10 mouse cellular contexts compared by ENCODE assay signal in genomic region chr11:75140431-75140830, GRCm38 (mm10). TPM values are rescaled to one million over a fixed set of nuclear protein-coding genes. Genes with fewer than 3 reads are reported as not detected.
DNase-seq lines count a peak whose midpoint lies in the region; ATAC-seq and TF ChIP-seq lines count a peak whose summit lies in the region.
"Had no signal": no experiment of that assay in that cellular context is flagged by ENCODE, and none has a peak within 500 bp of the region (broad histone marks: within the 10 kb centered on the region; RNA-seq: fewer than 3 reads in every experiment).

No protein-coding gene starts in this region.

- TF ChIP-seq POLR2A in limb, embryonic 14.5 days (IDR thresholded peaks at IDR 0.05; ENCODE audit: borderline replicate concordance, extremely low read depth, insufficient read depth, insufficient read length): no peak

- ATAC-seq in heart, embryonic 12.5 days (ENCODE audit: insufficient number of reproducible peaks, low FRiP score): no peak
- no peak for ATAC-seq in limb, embryonic 14.5 days (ENCODE audit: low FRiP score, low read depth)

- DNase-seq in gastrocnemius, adult 18-20 months (ENCODE audit: low spot score): peak; percentile 75
- no peak for DNase-seq in gastrocnemius, postnatal 10 days
- peak; percentile 38 for DNase-seq in NIH3T3 (ENCODE audit: low read depth)
- DNase-seq in limb, embryonic 14.5 days (ENCODE audit: low spot score): no peak
- DNase-seq in frontal cortex, postnatal 10 days (ENCODE audit: low spot score in 2 of 2): no peak
- DNase-seq in adrenal gland, postnatal 25 days: no peak
- DNase-seq in embryo, embryonic 10 days (ENCODE audit: low spot score): no peak
- DNase-seq: B cell, adult 2 months had no signal

- no peak overlapping the region; the same call in 1 of the 2 replicates for H3K9ac ChIP-seq in heart, embryonic 12.5 days
- H3K9ac ChIP-seq in limb, embryonic 14.5 days (ENCODE audit: low read depth, low read length, severe bottlenecking): no peak overlapping the region
- H3K9ac ChIP-seq: hindbrain, embryonic 15.5 days had no signal

- H3K4me1 ChIP-seq in heart, embryonic 12.5 days (replicated peaks): peaks cover 69% of the 10 kb centered on the region
- H3K4me1 ChIP-seq in limb, embryonic 14.5 days (ENCODE audit: control insufficient read depth, insufficient read depth, low read length): peaks cover 73% of the 10 kb centered on the region

- no peaks in the 10 kb centered on the region for H3K27me3 ChIP-seq in heart, embryonic 12.5 days (replicated peaks)
- no peaks in the 10 kb centered on the region for H3K27me3 ChIP-seq in limb, embryonic 14.5 days (ENCODE audit: control insufficient read depth, insufficient read depth, low read length)
- H3K27me3 ChIP-seq: hindbrain, embryonic 15.5 days had no signal

- WGBS in heart, embryonic 12.5 days: 62% methylated on average over 5 of the region's 5 CpGs
- 55% methylated on average over 5 of the region's 5 CpGs for WGBS in limb, embryonic 14.5 days

- H3K27ac ChIP-seq in heart, embryonic 12.5 days (ENCODE audit: poor library complexity, severe bottlenecking): peak overlapping the region; percentile 93
- H3K27ac ChIP-seq in limb, embryonic 14.5 days (replicated peaks; ENCODE audit: low read depth, low read length): peak overlapping the region; percentile 78

- H3K9me3 ChIP-seq in heart, embryonic 12.5 days (replicated peaks): no peaks in the 10 kb centered on the region
- H3K9me3 ChIP-seq in limb, embryonic 14.5 days (ENCODE audit: control insufficient read depth, low read length): no peaks in the 10 kb centered on the region
- H3K9me3 ChIP-seq: hindbrain, embryonic 15.5 days had no signal

- peaks cover 24% of the 10 kb centered on the region for H3K36me3 ChIP-seq in heart, embryonic 12.5 days
- peaks cover 16% of the 10 kb centered on the region for H3K36me3 ChIP-seq in limb, embryonic 14.5 days (ENCODE audit: control insufficient read depth, insufficient read depth, low read length)

- no peak overlapping the region for H3K4me3 ChIP-seq in heart, embryonic 12.5 days
- no peak overlapping the region for H3K4me3 ChIP-seq in limb, embryonic 14.5 days (replicated peaks; ENCODE audit: low read length)
- H3K4me3 ChIP-seq: hindbrain, embryonic 15.5 days had no signal

- no peak overlapping the region for H3K4me2 ChIP-seq in heart, embryonic 12.5 days
- no peak overlapping the region for H3K4me2 ChIP-seq in limb, embryonic 14.5 days (replicated peaks; ENCODE audit: low read depth, low read length, severe bottlenecking)
- H3K4me2 ChIP-seq: hindbrain, embryonic 15.5 days had no signal

RNA-seq across cellular contexts. Expression of gene Hic1, which starts 28.9 kb away (rescaled TPM):
- 1 to 10 TPM; 1.8 to 6.6 TPM for total RNA-seq in gastrocnemius, adult 18-20 months (2021)
- total RNA-seq in gastrocnemius, postnatal 10 days (2021): 10 to 100 TPM; 21.1 to 27.1 TPM
- 13.3 and 13.8 TPM in 2 replicates for polyA plus RNA-seq in heart, embryonic 12.5 days (2016; fragmentation: Nextera tagmentation; extraction: Ambion mirVana)
- polyA plus RNA-seq in limb, embryonic 14.5 days (2012; rRNA removed): 90.8 and 125 TPM in 2 replicates
- 21.4 and 24.6 TPM in 2 replicates for polyA plus RNA-seq in limb, embryonic 14.5 days (2014; fragmentation: Nextera tagmentation; extraction: Ambion mirVana)
- total RNA-seq in adrenal gland, postnatal 25 days (2021): 7.3 and 9.9 TPM in 2 replicates

RNA-seq across cellular contexts. Expression of gene Ovca2, which starts 38.2 kb away (rescaled TPM):
- 1 to 10 TPM; 2.5 to 2.8 TPM for total RNA-seq in gastrocnemius, adult 18-20 months (2021)
- total RNA-seq in gastrocnemius, postnatal 10 days (2021): 1 to 10 TPM; 4.7 to 5.1 TPM
- polyA plus RNA-seq in heart, embryonic 12.5 days (2016; fragmentation: Nextera tagmentation; extraction: Ambion mirVana): 19.4 and 20.5 TPM in 2 replicates
- 22.5 and 25.0 TPM in 2 replicates for polyA plus RNA-seq in limb, embryonic 14.5 days (2012; rRNA removed)
- polyA plus RNA-seq in limb, embryonic 14.5 days (2014; fragmentation: Nextera tagmentation; extraction: Ambion mirVana): 29.8 and 30.3 TPM in 2 replicates
- total RNA-seq in adrenal gland, postnatal 25 days (2021): 22.4 and 23.9 TPM in 2 replicates

RNA-seq across cellular contexts. Expression of gene Dph1, which starts 50.6 kb away (rescaled TPM):
- 1 to 10 TPM; 4.6 to 5.6 TPM for total RNA-seq in gastrocnemius, adult 18-20 months (2021)
- 1 to 10 TPM; 8.3 to 8.4 TPM for total RNA-seq in gastrocnemius, postnatal 10 days (2021)
- 23.3 and 23.5 TPM in 2 replicates for polyA plus RNA-seq in heart, embryonic 12.5 days (2016; fragmentation: Nextera tagmentation; extraction: Ambion mirVana)
- 30.0 and 46.6 TPM in 2 replicates for polyA plus RNA-seq in limb, embryonic 14.5 days (2012; rRNA removed)
- 23.1 and 25.5 TPM in 2 replicates for polyA plus RNA-seq in limb, embryonic 14.5 days (2014; fragmentation: Nextera tagmentation; extraction: Ambion mirVana)
- 29.2 and 34.4 TPM in 2 replicates for total RNA-seq in adrenal gland, postnatal 25 days (2021)

RNA-seq across cellular contexts. Expression of gene Rtn4rl1, which starts 53.2 kb away (rescaled TPM):
- total RNA-seq in gastrocnemius, adult 18-20 months (2021): 1 to 10 TPM in 1 of 2 experiments, under 1 TPM in 1; 0.96 to 1.1 TPM
- total RNA-seq in gastrocnemius, postnatal 10 days (2021): 1 to 10 TPM; 3.2 to 3.8 TPM
- 16.3 and 16.8 TPM in 2 replicates for polyA plus RNA-seq in heart, embryonic 12.5 days (2016; fragmentation: Nextera tagmentation; extraction: Ambion mirVana)
- polyA plus RNA-seq in limb, embryonic 14.5 days (2012; rRNA removed): 3.4 and 3.9 TPM in 2 replicates
- polyA plus RNA-seq in limb, embryonic 14.5 days (2014; fragmentation: Nextera tagmentation; extraction: Ambion mirVana): 4.4 and 5.3 TPM in 2 replicates
- 37.8 and 42.2 TPM in 2 replicates for total RNA-seq in adrenal gland, postnatal 25 days (2021)

Comparison
In these comparisons a context has a peak if more than half of its experiments do, and no peak if none do; other contexts are left out.
1. DNase-seq: peak in gastrocnemius, adult 18-20 months (single experiment) and NIH3T3 (single experiment); none in gastrocnemius, postnatal 10 days (single experiment), limb, embryonic 14.5 days (single experiment), frontal cortex, postnatal 10 days (0 of 2), adrenal gland, postnatal 25 days (single experiment) and embryo, embryonic 10 days (single experiment).